Mouse (Mus musculus) layer of hippocampus, adult 9-11 months (tissue): Measurements from ENCODE around the gene Gpr176.
"Not testable (repeated sequence)": the region's sequence is repeated elsewhere in the genome, so short reads cannot be mapped to it uniquely, and the experiment has no call there.

Source experiments
- DNase-seq: peaks from one replicate; pipeline ENCODE4 v3.0.0; 2022

Gpr176 gene

DNA sequence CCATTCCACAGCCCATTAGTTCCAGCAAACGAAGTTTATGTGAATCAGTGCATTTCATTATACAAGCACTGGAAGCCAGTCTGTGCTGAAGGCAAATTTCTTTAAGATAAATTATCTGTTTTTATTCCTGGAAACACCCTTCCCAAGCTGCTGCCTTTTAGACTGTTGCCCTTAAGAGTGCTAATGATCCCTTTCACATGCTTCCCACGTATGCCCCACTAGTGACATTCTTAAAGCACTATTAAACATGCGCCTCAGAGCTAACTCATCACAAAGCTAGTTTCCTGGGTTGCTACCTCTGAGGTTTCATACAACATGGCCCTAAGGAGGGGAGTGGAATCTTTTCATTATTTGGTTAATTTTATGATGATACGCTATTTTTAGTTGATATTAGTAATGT, 74.6 kb downstream of the Gpr176 start:
- no peak for DNase-seq

DNA sequence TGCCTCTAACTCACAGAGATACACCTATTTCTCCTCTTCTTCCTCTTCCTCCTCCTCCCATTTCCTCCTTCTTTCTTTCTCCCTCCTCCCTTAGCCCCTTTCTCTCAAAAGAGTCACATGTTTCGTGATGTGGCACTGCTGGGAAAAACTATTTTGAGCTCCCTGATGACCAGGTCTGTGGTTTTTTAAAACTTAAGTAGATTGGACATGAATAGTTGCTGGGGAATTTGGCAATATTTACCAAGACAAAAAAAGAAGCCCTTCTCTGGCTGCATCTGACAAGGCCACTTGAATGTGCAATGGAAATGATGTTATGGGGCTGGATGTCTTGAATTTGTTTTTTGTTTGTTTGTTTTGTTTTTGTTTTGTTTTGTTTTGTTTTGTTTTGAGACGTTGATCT, 75.3 kb downstream of the Gpr176 start:
- no peak for DNase-seq

DNA sequence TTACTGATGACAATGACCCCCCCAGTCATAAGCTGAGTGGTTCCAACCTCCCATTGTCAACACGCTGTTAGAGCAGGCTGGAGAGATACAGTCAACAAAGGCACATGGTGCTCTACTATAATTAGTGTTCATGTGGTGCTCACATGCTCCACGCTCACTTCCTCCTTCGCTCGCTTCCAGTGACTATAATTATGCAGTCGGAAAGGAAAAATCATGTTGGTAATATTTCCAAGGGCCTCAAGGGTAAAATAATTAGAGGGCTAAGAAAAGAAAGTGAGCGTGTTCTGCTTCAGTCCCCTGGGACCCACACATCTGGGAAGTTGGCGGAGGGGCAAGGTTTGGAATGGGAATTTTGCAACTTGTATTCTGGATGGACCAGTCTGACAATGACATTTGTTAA, 77.7 kb downstream of the Gpr176 start:
- peak; percentile 39 for DNase-seq

DNA sequence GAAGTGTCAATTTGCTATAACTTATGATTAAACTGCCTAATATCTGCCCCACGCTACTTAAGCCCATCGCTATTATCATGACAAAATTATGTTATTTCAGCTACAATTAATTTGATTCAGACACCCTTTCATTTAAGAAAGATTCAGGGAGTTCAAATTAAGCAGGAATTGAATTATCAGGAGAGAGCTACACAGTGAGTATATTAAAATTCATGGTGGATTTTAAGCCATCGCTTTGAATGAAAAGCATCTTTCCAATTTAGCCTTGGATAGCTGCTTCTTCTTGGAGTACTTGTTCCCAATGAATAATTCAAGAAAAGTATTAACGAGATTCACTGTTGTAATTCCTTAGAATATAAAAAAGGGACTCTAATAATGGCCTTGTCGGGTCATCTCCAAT, 79.6 kb downstream of the Gpr176 start:
- DNase-seq = no peak

DNA sequence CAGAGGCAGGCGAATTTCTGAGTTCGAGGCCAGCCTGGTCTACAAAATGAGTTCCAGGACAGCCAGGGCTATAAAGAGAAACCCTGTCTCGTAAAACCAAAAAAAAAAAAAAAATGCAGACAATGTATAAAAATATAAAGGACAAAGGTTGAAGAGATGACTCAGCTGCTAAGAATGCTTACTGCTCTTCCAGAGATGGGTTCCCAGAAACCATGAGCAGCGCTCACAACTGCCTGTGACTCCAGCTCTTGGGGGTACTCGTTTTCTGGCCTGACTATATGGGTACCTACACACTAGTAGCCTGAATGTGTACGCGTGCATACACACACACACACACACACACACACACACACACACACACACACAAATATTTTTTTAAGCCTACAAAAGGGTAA, 84.2 kb downstream of the Gpr176 start:
- DNase-seq = not testable (repeated sequence)

DNA sequence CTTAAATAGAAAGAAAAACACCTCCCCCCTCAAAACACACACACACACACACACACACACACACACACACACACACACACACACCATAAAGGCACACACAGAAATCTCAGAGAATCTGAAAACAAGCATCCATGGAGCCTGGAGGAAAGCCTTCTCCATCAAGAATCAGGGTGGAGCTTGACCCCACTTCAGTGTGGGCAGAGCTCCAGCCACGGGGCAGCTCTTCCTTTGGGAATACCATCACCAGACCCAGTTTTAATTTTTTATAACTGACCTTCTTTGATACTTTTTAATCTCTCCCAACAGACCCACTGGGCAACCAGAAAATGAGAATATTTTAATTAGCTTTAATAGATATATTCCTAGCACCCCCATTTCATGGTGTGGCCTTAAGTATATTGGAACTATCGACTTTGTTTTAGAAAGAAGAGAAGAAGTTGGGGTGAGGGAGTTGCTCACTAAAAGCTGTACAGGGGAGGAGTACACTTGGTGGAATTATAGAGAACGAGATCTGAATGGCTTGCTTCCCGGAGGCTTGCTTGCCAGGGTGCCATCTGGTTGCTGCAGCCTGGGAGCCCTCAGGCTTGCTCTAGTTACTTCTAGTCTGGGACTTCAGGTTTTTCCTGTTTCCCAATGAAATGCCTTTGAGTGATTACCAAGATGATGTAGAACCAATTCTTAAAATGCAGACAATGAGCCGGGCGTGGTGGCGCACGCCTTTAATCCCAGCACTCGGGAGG, 84.7 kb downstream of the Gpr176 start:
- no peak for DNase-seq

DNA sequence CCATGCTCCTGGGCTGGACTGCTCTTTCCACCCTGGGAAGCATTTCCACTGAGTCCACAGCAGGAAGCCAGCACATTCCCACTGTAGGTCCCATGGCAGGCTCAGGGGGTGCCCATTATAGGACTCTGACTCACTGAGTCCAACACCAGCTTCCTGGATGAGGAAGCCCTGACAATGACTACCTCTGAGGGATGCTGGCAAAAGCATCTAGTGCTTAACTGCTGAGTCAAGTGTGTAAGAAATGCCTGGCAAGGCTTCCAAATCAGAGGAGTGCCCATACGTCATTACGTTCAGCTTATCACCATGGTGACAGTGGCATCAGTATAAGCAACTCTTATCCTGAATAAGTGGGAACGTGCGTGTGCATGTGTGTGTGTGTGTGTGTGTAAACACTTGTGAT, 85.5 kb downstream of the Gpr176 start:
- DNase-seq = peak; percentile 18

DNA sequence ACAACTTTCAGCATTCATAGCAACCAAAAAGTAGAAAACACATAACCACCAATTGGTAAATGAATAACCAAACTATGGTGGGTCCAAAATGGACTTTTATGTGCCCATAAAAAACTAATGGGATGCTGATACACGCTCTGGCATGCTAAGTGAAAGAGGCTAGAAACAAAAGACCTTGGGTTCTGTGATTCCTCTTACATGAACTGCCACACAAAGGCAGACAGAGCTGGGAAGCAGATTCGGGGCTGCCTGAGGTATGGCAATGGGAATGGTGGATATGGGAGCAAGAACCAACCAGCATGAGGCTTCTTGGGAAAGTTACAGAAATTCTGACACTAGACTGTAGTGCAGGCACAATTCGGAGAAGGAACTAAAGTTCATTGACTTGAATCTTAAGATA, 90.8 kb downstream of the Gpr176 start:
- DNase-seq = no peak

DNA sequence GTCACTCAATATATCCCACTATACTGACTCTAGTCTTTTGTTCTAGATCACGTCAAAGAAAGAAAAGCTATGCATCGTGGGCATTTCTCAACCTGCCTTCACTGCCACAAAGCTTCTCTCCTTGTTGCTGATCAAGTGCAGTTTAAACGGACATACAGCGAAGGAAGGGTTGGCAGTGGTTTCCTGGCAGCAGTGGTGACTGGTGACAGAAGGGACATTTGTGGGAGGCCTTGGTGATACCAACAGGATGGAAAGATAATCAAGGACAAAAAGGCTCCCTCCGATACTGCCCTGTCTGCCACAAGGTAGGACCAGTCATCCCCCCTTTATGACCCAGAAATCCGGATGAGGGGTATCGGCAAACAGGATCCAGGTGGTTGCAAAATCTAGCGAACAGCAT, 95.0 kb downstream of the Gpr176 start:
- DNase-seq = no peak

DNA sequence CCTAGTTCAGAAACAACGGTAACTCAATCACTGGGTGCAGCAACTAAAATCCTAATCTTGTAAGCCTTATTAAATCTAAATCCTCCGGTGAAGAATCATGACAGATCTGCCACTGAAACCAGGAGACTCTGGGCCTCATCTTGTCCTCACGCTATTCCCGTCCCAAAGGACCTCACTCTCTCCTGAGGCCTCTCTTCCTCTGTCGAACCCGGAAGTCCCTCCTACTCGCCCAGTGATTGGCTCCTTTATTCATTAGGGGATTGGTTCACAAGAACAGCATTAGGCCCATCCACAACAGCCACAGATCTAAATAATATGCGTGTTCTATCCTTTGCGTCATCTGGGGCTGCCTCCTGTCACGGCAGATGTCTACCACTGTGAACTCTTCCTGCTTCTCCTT, 101.6 kb downstream of the Gpr176 start:
- DNase-seq = peak; percentile 19

DNA sequence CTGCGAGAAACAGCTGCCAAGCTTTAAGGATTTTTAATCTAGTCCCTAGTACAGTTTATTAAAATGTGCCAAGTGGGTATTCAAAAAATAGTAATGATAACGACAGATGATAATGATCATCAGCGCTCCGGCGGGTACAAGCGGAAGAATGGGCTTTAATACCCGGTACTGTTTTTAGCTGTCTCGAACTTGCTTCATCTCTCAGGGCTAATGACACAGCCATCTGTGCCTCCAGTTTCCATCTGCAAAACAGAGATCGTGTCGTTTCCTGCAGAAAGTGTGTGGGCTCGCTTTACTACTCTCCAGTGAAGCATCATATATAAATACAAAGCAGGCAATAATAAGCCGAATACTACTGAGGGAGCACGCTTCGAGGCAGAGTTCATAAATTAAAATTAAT, 103.0 kb downstream of the Gpr176 start:
- peak; percentile 85 for DNase-seq

DNA sequence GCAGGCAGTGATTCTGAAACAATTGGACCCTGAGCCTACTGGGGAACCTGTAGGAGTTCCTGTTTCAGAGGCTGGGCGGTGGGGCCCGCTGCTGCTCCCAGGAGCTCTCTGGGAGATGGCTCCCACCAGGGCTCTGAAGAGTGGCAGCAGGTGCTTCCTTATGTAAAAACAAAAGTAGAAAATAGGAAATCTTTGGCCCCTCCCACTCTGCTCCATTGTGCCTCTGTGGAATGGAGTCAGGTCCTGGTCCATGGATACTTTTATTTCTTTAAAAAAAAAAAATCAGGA, 109.4 kb downstream of the Gpr176 start:
- no peak for DNase-seq

DNA sequence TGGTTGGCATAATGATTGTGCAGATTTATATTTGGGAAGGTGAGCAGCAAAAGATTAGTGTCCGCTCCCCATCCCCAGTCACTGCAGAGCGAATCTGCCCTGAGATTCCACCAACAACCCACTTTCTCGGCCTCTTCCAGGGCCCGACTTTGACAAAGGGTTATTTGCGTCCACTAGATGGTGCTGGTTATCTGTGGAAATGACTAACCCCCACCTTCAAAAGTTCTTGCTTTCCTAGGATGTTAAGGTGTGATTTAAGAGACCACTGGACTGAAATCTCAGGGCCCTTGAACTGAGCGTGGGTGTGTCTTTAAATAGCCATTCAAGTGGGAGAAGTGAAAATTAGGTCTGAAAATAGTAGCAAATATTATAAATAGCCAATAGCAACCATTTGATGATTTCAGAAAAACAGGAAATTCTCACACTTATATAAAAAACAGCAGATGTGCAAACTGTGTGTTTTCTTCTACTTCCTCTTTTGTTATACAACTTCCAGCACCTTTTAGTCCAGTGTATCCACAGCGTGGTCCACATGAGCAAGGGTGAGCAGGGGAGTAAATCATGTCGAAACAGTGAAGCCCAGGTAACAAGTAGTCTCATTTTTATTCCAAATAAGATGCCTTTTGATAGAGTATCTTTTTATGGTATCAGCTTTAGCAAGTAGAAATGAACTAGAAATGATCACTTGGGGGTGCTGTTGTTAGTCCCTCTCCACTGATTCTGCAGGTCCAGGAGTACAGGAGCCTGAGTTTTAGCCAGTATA, 109.9 kb downstream of the Gpr176 start:
- DNase-seq = peak; percentile 30

DNA sequence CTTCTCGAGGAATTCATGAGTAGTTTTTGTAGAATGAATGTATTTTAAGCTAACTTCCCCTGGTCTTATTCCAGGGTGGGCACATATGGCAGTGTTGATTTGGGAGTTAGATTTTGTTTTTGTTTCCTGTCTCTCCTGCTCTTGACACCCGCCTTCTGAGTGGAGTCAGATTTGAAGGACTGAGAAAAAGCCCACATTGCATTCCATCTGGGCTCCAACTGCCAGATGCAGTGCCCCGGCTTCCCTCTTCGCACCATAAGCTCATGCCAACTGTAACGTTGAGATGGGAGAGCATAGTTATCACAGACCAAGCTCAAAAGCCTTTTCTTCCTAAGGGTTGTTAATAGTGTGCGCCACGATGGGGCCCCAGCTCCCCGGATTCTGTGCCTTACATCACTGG, 110.5 kb downstream of the Gpr176 start:
- peak; percentile 78 for DNase-seq

DNA sequence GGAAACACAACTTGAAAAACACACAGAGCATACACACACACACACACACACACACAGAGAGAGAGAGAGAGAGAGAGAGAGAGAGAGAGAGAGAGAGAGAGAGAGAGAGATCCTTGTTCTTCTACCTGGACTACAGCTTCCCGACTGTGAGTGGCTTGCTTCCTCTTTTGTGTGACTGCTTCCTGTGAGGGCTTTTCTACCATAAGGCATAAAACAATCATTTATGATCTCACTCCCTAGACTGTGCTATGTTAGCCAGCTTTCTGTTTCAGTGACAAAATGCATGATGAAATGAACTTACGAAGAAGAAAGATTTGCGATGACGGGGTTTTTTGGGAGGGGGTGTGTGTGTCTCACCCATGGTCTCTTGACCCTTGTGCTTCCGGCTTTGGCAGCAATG, 113.5 kb downstream of the Gpr176 start:
- no peak for DNase-seq

DNA sequence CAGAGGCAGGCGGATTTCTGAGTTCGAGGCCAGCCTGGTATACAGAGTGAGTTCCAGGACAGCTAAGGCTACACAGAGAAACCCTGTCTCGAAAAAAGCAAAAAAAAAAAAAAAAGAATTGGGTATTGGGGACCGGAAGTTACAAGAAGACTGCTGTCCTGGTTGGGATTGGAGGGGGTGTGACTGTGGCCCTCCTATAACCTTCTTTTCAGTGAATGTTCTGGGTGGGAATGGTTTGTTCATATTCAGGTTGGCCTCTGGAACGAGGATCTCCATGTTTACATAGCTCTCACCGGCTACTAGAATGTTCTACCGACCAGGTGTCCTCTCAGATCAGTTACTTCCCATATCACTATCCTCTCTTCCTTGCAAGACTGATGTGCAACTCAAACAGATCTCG, 116.1 kb downstream of the Gpr176 start:
- no peak for DNase-seq

DNA sequence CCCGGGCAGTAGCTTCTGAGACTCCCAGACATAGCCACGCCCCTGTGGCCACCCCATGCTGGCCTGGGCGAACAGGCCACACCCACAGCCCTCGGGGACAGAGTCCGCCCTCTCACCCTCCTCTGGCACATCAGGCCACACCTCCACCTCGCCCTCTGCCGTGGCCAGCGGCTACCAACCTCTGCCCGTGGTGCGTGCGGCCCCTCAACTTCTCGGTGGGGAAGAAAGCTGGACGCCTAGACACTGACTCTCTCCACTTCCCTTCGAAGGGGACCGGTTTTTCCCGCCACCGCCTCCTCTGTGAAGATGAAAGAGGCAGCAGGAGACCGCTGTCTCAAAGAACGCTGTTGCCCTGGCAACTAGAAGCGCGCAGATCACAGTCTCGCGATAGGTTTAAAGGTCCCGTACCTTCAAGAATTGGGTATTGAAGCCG, 116.6 kb downstream of the Gpr176 start, which contains the start of gene Fsip1:
TSS of gene Fsip1 (minus strand) at position 346 of the 433 bp plus-strand sequence.
- DNase-seq = peak; percentile 74

DNA sequence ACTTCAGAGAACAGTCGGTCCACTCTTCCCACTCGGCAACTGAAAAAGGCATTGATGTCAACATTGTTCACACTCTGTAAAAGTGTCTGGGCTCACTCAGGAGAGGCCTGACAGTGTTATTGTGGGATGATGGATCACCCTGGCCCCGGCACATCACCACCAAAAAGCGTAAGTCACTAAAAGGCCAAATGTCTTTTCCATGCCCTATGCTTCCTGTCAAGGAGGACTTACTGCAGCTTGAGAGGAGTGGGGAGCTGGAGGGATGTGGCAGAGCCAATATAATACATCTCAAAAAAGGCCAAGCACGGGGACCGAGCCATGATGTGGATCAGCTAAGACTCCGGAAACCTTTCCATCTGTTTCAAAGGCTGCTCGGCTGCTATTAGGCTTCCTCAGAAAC, 118.7 kb downstream of the Gpr176 start:
- DNase-seq = no peak

DNA sequence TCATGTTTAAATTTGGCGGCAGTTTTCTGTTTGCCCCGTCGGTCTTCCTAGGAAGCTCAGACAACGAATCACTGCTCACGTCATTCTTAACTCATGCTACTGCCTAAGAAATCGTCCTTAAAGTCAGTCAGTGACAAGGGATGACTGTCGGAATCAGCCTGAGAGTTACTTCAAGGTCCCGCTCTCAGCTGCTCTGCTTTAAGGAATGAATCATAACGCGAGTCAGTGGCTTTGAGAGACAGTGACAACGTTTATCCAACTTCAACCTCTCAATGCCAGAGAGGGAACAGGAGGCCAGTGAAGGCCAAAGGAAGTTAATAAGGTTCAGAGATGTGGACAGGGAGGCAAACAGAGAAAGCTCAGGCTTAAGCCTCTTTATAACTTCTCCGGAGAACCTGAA, 124.3 kb downstream of the Gpr176 start:
- no peak for DNase-seq

DNA sequence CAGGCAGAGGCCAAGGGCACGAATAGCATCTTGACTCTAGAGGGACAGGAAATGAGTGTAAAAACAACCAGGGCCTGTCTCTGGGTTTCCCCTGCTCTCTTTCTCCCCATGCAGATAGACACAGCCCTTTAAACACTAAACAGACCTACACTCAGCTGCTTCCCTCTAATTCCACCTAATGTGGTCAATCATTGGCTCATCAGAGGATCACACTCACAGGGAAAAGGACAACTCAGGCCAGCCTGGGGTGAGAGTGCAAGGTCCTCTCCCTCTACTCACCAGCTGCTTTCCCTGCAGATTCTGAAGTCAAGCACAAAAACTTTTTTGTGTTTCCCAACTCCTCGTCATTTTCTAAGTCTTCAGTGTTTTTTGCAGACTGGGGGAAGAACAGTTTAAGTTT, 125.2 kb downstream of the Gpr176 start:
- no peak for DNase-seq

DNA sequence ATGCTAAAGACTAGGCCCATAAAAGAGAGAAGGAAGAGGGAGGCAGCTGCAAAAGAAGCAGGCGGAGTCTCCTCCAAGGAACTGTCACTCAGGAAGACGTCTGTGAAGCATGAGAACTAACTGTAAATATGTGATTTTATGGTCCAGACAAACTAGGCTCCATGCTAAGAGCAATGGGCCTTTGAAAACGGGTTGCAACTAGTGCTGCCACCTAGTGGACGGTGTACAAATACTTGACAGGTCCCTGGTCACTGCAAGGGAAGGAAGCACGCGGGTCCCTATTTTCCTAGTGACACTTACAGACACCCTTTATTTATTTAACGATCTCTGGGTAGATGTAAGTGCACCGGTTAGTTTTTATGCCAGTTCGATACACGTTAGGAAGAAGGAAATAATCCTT, 127.3 kb downstream of the Gpr176 start:
- peak; percentile 18 for DNase-seq

DNA sequence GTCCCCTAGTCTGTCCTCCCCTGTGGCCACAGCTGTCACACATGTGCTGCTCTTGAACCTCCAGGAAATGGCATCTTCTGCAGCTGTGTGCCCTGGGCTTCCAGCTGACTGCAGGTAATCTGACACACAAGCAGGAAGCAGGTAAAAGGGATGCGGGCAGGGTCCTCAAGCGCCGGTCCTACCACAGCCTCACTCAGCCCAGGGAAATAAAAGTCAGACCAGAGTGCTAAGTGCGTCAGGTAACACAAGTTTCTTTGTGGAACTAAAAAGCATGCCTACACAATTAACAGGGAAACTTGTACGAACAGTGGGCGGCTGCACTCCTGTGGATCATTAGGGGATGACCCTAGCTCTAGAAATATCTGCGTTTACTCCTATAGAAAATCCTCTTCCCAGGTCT, 137.0 kb downstream of the Gpr176 start:
- no peak for DNase-seq

DNA sequence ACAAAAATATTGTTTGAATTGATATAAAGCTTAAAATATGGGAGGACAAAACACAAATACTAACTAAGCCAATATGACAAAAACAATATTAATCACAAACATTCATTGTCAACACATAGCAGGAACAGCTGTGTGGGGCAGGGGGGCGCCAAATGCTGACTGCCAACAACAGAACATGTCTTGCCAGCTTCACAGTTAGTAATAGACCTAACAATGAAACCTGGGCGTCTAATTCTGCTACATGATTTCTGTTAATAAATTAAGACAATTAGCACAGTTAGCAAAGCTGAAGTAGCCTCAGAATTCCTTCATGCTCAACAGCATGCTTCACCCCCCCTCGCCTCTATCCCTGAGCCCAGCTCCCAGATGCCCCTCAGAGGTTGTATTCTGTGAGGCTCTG, 137.6 kb downstream of the Gpr176 start:
- no peak for DNase-seq

DNA sequence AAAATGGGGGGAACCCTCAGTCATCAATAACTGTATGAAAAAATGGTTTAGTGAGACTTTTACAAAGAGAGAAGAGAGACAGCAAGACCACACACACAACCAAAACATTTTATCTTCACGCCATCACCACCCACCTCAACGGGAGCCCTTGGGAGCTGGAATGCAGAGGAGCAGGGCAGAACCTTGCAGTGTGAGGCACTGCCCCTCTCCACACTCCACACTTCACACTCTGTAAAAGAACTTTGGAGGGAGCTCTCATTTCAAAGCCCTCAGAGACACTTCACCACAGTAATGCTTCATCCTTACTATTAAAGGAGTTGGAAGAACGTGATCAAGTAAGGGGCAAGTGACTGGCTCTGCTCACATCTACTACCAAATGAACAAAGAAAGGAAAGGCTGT, 142.7 kb downstream of the Gpr176 start:
- no peak for DNase-seq
